Mouse (Mus musculus): ENCODE measurements at regions not wholly inside any gene's neighbourhood (a gene's known extent, or its start where the extent isn't known, plus 50 kb on each side); places are given as distances from the start of the nearest gene placed in this dataset.

GRCm38 (mm10) chr9:78879955-78880642 lies 264.8 kb downstream of the Cd109 start:
- ATAC-seq: peak; percentile 95
- no peaks in the 10 kb centered on the region for H3K9me3 ChIP-seq (ENCODE audit: control insufficient read depth, low read length)

GRCm38 (mm10) chr9:78880643-78881306 lies 265.4 kb downstream of the Cd109 start:
- no peak overlapping the region for H3K4me2 ChIP-seq (ENCODE audit: low read length)
- ATAC-seq: 0 out of 2 replicates have a peak, but pooled peaks have one; percentile 30
- 36% methylated on average over 4 of the region's 4 CpGs for WGBS
- H3K9me3 ChIP-seq (ENCODE audit: control insufficient read depth, low read length): no peaks in the 10 kb centered on the region
- no peaks in the 10 kb centered on the region for H3K27me3 ChIP-seq (replicated peaks; ENCODE audit: control insufficient read depth, insufficient read depth, low read length)
- no peak overlapping the region for H3K4me3 ChIP-seq (ENCODE audit: low read length)
- H3K4me1 ChIP-seq (ENCODE audit: control insufficient read depth, insufficient read depth, low read depth, low read length): no peaks in the 10 kb centered on the region
- no peaks in the 10 kb centered on the region for H3K36me3 ChIP-seq (ENCODE audit: control insufficient read depth, insufficient read depth, low read length)
- H3K27ac ChIP-seq (ENCODE audit: low read depth, low read length): no peak overlapping the region
- H3K9ac ChIP-seq (ENCODE audit: low read depth, low read length): no peak overlapping the region

More at GRCm38 (mm10) chr9:78879955-78880642, 264.8 kb downstream of the Cd109 start:
- Histone ChIP-seq H3K27me3 (replicated peaks; ENCODE audit: control insufficient read depth, insufficient read depth, low read length) (no peaks in the 10 kb centered on the region), H3K4me3 (ENCODE audit: low read length) (no peak overlapping the region), H3K4me2 (ENCODE audit: low read length) (no peak overlapping the region), H3K36me3 (ENCODE audit: control insufficient read depth, insufficient read depth, low read length) (no peaks in the 10 kb centered on the region), H3K4me1 (ENCODE audit: control insufficient read depth, insufficient read depth, low read depth, low read length) (no peaks in the 10 kb centered on the region), H3K27ac (ENCODE audit: low read depth, low read length) (no peak overlapping the region), H3K9ac (ENCODE audit: low read depth, low read length) (no peak overlapping the region)
- WGBS: 27% methylated on average over 6 of the region's 6 CpGs

- Histone ChIP-seq H3K9ac (ENCODE audit: low read depth, low read length) (peak overlapping the region; percentile 35; the same call in 1 of the 2 replicates), H3K36me3 (ENCODE audit: control insufficient read depth, insufficient read depth, low read length) (no peaks in the 10 kb centered on the region), H3K27me3 (replicated peaks; ENCODE audit: control insufficient read depth, insufficient read depth, low read length) (no peaks in the 10 kb centered on the region), H3K4me1 (ENCODE audit: control insufficient read depth, insufficient read depth, low read depth, low read length) (no peaks in the 10 kb centered on the region), H3K4me2 (ENCODE audit: low read length) (peak overlapping the region; percentile 15; the same call in 1 of the 2 replicates), H3K4me3 (ENCODE audit: low read length) (no peak overlapping the region), H3K9me3 (ENCODE audit: control insufficient read depth, low read length) (no peaks in the 10 kb centered on the region), H3K27ac (ENCODE audit: low read depth, low read length) (no peak overlapping the region)
- ATAC-seq: peak; percentile 50; the same call in 1 of the 2 replicates
- 60% methylated on average over 5 of the region's 5 CpGs for WGBS
These were observed 266.0 kb downstream of the Cd109 start for GRCm38 (mm10) chr9:78881307-78881790.

- H3K9me3 ChIP-seq (ENCODE audit: control insufficient read depth, low read length): no peaks in the 10 kb centered on the region
- no peaks in the 10 kb centered on the region for H3K4me1 ChIP-seq (ENCODE audit: control insufficient read depth, insufficient read depth, low read depth, low read length)
- ATAC-seq: no peak
- no peak overlapping the region for H3K27ac ChIP-seq (ENCODE audit: low read depth, low read length)
- H3K9ac ChIP-seq (ENCODE audit: low read depth, low read length): no peak overlapping the region
- WGBS: 80% methylated on average over 9 of the region's 9 CpGs
- H3K27me3 ChIP-seq (replicated peaks; ENCODE audit: control insufficient read depth, insufficient read depth, low read length): no peaks in the 10 kb centered on the region
- H3K36me3 ChIP-seq (ENCODE audit: control insufficient read depth, insufficient read depth, low read length): no peaks in the 10 kb centered on the region
- no peak overlapping the region for H3K4me2 ChIP-seq (ENCODE audit: low read length)
- H3K4me3 ChIP-seq (ENCODE audit: low read length): no peak overlapping the region
These were observed 287.9 kb downstream of the Cd109 start for GRCm38 (mm10) chr9:78903211-78903610.

GRCm38 (mm10) chr9:78917336-78917735 lies 302.0 kb downstream of the Cd109 start:
- Histone ChIP-seq H3K36me3 (ENCODE audit: control insufficient read depth, insufficient read depth, low read length) (no peaks in the 10 kb centered on the region), H3K9ac (ENCODE audit: low read depth, low read length) (no peak overlapping the region), H3K4me3 (ENCODE audit: low read length) (no peak overlapping the region), H3K27ac (ENCODE audit: low read depth, low read length) (no peak overlapping the region), H3K27me3 (replicated peaks; ENCODE audit: control insufficient read depth, insufficient read depth, low read length) (no peaks in the 10 kb centered on the region), H3K9me3 (ENCODE audit: control insufficient read depth, low read length) (no peaks in the 10 kb centered on the region), H3K4me1 (ENCODE audit: control insufficient read depth, insufficient read depth, low read depth, low read length) (no peaks in the 10 kb centered on the region), H3K4me2 (ENCODE audit: low read length) (no peak overlapping the region)
- WGBS: 89% methylated on average over 1 of the region's 1 CpGs
- no peak for ATAC-seq

GRCm38 (mm10) chr9:78925977-78926593 lies 310.7 kb downstream of the Cd109 start:
- H3K36me3 ChIP-seq (ENCODE audit: control insufficient read depth, insufficient read depth, low read length): no peaks in the 10 kb centered on the region
- H3K9me3 ChIP-seq (ENCODE audit: control insufficient read depth, low read length): no peaks in the 10 kb centered on the region
- no peak overlapping the region for H3K27ac ChIP-seq (ENCODE audit: low read depth, low read length)
- no peak overlapping the region for H3K4me2 ChIP-seq (ENCODE audit: low read length)
- H3K9ac ChIP-seq (ENCODE audit: low read depth, low read length): no peak overlapping the region
- no peaks in the 10 kb centered on the region for H3K4me1 ChIP-seq (ENCODE audit: control insufficient read depth, insufficient read depth, low read depth, low read length)
- 81% methylated on average over 7 of the region's 7 CpGs for WGBS
- ATAC-seq: no peak
- H3K4me3 ChIP-seq (ENCODE audit: low read length): no peak overlapping the region
- H3K27me3 ChIP-seq (replicated peaks; ENCODE audit: control insufficient read depth, insufficient read depth, low read length): no peaks in the 10 kb centered on the region

- no peak for ATAC-seq
- Histone ChIP-seq H3K9ac (ENCODE audit: low read depth, low read length) (no peak overlapping the region), H3K4me1 (ENCODE audit: control insufficient read depth, insufficient read depth, low read depth, low read length) (no peaks in the 10 kb centered on the region), H3K4me2 (ENCODE audit: low read length) (no peak overlapping the region), H3K36me3 (ENCODE audit: control insufficient read depth, insufficient read depth, low read length) (no peaks in the 10 kb centered on the region), H3K4me3 (ENCODE audit: low read length) (no peak overlapping the region), H3K27ac (ENCODE audit: low read depth, low read length) (no peak overlapping the region), H3K9me3 (ENCODE audit: control insufficient read depth, low read length) (no peaks in the 10 kb centered on the region), H3K27me3 (replicated peaks; ENCODE audit: control insufficient read depth, insufficient read depth, low read length) (no peaks in the 10 kb centered on the region)
These were observed 326.3 kb downstream of the Cd109 start for GRCm38 (mm10) chr9:78941648-78942047.

- no peaks in the 10 kb centered on the region for H3K9me3 ChIP-seq (ENCODE audit: control insufficient read depth, low read length)
- ATAC-seq: no peak
- no peak overlapping the region for H3K9ac ChIP-seq (ENCODE audit: low read depth, low read length)
- H3K4me1 ChIP-seq (ENCODE audit: control insufficient read depth, insufficient read depth, low read depth, low read length): no peaks in the 10 kb centered on the region
- no peak overlapping the region for H3K4me2 ChIP-seq (ENCODE audit: low read length)
- WGBS: 45% methylated on average over 1 of the region's 1 CpGs
- no peaks in the 10 kb centered on the region for H3K27me3 ChIP-seq (replicated peaks; ENCODE audit: control insufficient read depth, insufficient read depth, low read length)
- no peaks in the 10 kb centered on the region for H3K36me3 ChIP-seq (ENCODE audit: control insufficient read depth, insufficient read depth, low read length)
- no peak overlapping the region for H3K4me3 ChIP-seq (ENCODE audit: low read length)
- no peak overlapping the region for H3K27ac ChIP-seq (ENCODE audit: low read depth, low read length)
These were observed 349.5 kb downstream of the Cd109 start for GRCm38 (mm10) chr9:78964813-78965212.

- H3K27me3 ChIP-seq (replicated peaks; ENCODE audit: control insufficient read depth, insufficient read depth, low read length): no peaks in the 10 kb centered on the region
- no peak overlapping the region for H3K4me3 ChIP-seq (ENCODE audit: low read length)
- H3K36me3 ChIP-seq (ENCODE audit: control insufficient read depth, insufficient read depth, low read length): no peaks in the 10 kb centered on the region
- H3K9ac ChIP-seq (ENCODE audit: low read depth, low read length): no peak overlapping the region
- ATAC-seq: no peak
- no peak overlapping the region for H3K4me2 ChIP-seq (ENCODE audit: low read length)
- no peaks in the 10 kb centered on the region for H3K4me1 ChIP-seq (ENCODE audit: control insufficient read depth, insufficient read depth, low read depth, low read length)
- 69% methylated on average over 14 of the region's 14 CpGs for WGBS
- H3K27ac ChIP-seq (ENCODE audit: low read depth, low read length): no peak overlapping the region
- H3K9me3 ChIP-seq (ENCODE audit: control insufficient read depth, low read length): no peaks in the 10 kb centered on the region
These were observed 350.0 kb downstream of the Cd109 start for GRCm38 (mm10) chr9:78965226-78965950.

All from hindbrain, embryonic 16.5 days (tissue).